Mouse (Mus musculus) thymus, postnatal 4 days (tissue): ENCODE data around the gene Gm4981.
"Not testable (repeated sequence)": the region's sequence is repeated elsewhere in the genome, so short reads cannot be mapped to it uniquely, and the experiment has no call there.

Experiments
- DNase-seq: peaks from one replicate; pipeline ENCODE4 v3.0.0; 2021

The Gm4981 gene

GRCm38 (mm10) chr10:58221571-58221970 is 14.9 kb downstream of the Gm4981 start:
- not testable (repeated sequence) for DNase-seq

- no peak for DNase-seq
These were observed 15.8 kb downstream of the Gm4981 start for GRCm38 (mm10) chr10:58220726-58221125.

- no peak for DNase-seq
These were observed 19.1 kb downstream of the Gm4981 start for GRCm38 (mm10) chr10:58217366-58217765.

DNA sequence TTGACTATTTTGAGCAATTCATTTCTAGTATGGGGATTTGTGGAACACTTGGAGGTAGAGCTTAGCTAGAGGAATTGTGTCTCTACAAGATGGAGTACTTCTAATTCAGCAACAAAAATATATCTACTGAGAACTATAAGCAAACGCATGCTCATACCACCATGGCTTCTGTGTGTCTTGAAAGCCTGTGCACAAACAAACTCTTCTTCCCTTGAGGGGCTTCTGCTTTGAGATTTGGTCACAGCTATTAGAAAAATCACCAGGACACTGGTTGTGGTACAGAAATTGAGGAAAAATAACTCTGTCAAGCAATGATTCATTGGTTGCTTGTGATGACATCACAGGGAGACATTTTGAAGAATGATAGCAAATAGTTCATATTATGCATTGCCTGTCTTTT is 21.1 kb downstream of the Gm4981 start:
- DNase-seq = no peak

DNA sequence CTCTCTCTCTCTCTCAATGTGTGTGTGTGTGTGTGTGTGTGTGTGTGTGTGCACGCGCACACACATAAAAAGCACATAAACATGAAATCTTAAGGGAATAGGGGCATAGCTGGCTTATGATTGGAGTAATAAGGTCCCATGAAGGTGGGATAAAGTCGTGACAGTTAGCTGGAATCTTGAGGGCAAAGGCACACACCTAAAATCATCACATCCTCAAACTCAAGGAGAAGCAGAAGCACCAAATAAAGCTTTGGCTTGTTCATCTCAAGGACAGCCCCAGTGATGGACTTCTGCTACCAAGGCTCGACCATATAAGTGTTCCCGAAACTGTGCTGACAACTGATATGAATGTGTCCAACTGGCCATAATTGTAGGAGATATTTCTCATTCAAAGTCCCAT is 21.6 kb downstream of the Gm4981 start:
- no peak for DNase-seq

GRCm38 (mm10) chr10:58214497-58214896 is 22.0 kb downstream of the Gm4981 start:
- no peak for DNase-seq

DNA sequence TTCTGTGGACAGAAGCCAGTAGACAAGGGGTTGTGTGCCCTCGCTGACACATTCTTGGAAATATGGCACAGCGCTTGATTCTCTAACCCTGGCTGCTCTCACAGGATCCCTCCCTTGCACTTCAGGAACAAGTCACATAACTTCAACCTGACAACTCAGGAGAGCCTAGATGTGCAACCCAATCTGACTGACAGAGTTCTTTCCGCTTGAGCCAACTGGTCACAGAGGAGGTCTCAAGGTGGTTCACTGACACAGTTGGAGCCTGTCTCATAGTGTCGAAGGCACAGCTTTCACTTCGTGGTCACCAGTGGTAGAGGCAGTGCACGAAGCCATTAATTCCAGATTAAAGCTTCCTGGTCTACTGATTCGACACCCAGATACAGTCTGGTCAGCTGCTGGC is 24.3 kb downstream of the Gm4981 start:
- no peak for DNase-seq

DNA sequence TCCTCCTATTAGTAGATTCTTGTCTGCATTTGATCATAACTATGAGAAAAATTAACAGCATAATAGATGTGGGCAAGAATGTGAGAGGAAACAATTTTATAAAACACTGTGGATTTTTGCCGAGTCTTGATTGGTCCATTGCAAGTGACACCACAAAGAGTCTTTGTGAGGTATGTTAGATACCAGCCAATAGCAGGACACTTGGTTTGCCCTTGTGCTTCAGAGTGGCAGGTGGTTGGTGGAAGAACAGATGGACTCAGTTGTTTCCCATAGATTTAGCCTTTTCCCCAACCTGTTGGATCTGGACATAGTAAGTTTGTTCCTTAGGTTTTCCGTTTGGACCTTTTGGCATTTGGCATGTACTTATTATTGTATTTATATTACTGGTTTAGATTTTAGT is 25.3 kb downstream of the Gm4981 start:
- DNase-seq = no peak

DNA sequence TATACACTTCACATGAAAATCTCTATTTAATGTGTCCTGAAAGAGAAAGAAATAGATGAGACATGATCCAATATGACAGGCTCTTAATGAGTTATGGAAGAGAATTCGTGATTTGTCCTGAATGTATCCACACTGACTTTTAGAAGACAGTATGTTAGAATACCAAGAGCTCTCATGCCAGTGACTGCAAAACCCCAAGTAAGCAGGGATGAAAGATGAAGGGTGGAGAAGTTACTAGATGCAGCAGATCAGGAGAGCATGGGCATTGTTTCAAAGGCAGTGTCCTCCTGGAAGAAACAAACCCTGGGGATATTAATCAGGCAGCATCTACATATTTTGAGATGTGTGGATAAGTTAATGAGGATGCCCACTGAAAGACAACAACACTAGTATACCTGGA is 26.0 kb downstream of the Gm4981 start:
- no peak for DNase-seq

- DNase-seq = no peak
These were observed 26.6 kb downstream of the Gm4981 start for GRCm38 (mm10) chr10:58209710-58210467.

- no peak for DNase-seq
These were observed 29.7 kb downstream of the Gm4981 start for GRCm38 (mm10) chr10:58206639-58207404.

- no peak for DNase-seq
These were observed 30.5 kb downstream of the Gm4981 start for GRCm38 (mm10) chr10:58205986-58206385.
